Mouse (Mus musculus): Measurements from ENCODE around the gene Zdhhc15. TPM values are rescaled to one million over a fixed set of nuclear protein-coding genes. Genes with fewer than 3 reads are reported as not detected.

The Zdhhc15 gene
- not detected in 2 replicates for total RNA-seq (2012; rRNA removed)
- polyA plus RNA-seq (2012; ENCODE audit: insufficient read depth in 1 of 2, insufficient read length in 2 of 2, low read depth in 1 of 2, low replicate concordance in 2 of 2, missing spikeins in 1 of 2), result not detected

GRCm38 (mm10) chrX:104670757-104671549, at the start of gene Zdhhc15:
Gene Zdhhc15, minus strand, starts transcription at chrX:104671064.
- no peak within 1 kb of the TSS for H3K27ac ChIP-seq (ENCODE audit: control insufficient read depth, low read depth, low read length)
- no peaks in the 10 kb centered on the region for H3K4me1 ChIP-seq (ENCODE audit: control insufficient read depth in 1 of 2, insufficient read depth in 2 of 2, low read length in 2 of 2)
- no peak for DNase-seq (ENCODE audit: low read depth, low spot score)
- H3K79me2 ChIP-seq (ENCODE audit: control insufficient read depth, insufficient read depth, low read length, poor library complexity), result no peaks in the 10 kb centered on the region
- H3K4me3 ChIP-seq (ENCODE audit: control insufficient read depth in 1 of 2, insufficient read depth in 1 of 2, low read depth in 2 of 2, low read length in 2 of 2), result no peak within 1 kb of the TSS
- no peaks in the 10 kb centered on the region for H3K9me3 ChIP-seq (replicated peaks; ENCODE audit: insufficient read depth, low read length)
- H3K9ac ChIP-seq (ENCODE audit: control insufficient read depth, low read depth, low read length, poor library complexity, severe bottlenecking), result no peak within 1 kb of the TSS
- H3K27me3 ChIP-seq (ENCODE audit: control insufficient read depth in 1 of 2, insufficient read depth in 2 of 2, low read length in 2 of 2), result no peaks in the 10 kb centered on the region
- no peaks in the 10 kb centered on the region for H3K36me3 ChIP-seq (ENCODE audit: control insufficient read depth in 1 of 2, insufficient read depth in 2 of 2, low read length in 2 of 2)
- TF ChIP-seq ZMIZ1 (IDR thresholded peaks at IDR 0.05; ENCODE audit: low read depth, low read length), result no peak
- TF ChIP-seq MYC (IDR thresholded peaks at IDR 0.05; ENCODE audit: low read depth, low read length), result no peak
- TF ChIP-seq MAFK (IDR thresholded peaks at IDR 0.05; ENCODE audit: borderline replicate concordance, low read depth, low read length), result no peak
- no peak for TF ChIP-seq USF1 (IDR thresholded peaks at IDR 0.05; ENCODE audit: low read depth, low read length)
- no peak for TF ChIP-seq MYB (IDR thresholded peaks at IDR 0.05; ENCODE audit: low read depth, low read length)
- no peak for TF ChIP-seq TBP (IDR thresholded peaks at IDR 0.05; ENCODE audit: low read depth, low read length)
- no peak for TF ChIP-seq ZC3H11A (IDR thresholded peaks at IDR 0.05; ENCODE audit: low read depth, low read length)
- TF ChIP-seq CHD1 (IDR thresholded peaks at IDR 0.05; ENCODE audit: low read depth, low read length), result no peak
- no peak for TF ChIP-seq SMC3 (IDR thresholded peaks at IDR 0.05; ENCODE audit: low read depth, low read length)
- no peak for TF ChIP-seq MAX (IDR thresholded peaks at IDR 0.05; ENCODE audit: low read length)
- no peak for TF ChIP-seq GABPA (IDR thresholded peaks at IDR 0.05; ENCODE audit: low read depth, low read length)

DNA sequence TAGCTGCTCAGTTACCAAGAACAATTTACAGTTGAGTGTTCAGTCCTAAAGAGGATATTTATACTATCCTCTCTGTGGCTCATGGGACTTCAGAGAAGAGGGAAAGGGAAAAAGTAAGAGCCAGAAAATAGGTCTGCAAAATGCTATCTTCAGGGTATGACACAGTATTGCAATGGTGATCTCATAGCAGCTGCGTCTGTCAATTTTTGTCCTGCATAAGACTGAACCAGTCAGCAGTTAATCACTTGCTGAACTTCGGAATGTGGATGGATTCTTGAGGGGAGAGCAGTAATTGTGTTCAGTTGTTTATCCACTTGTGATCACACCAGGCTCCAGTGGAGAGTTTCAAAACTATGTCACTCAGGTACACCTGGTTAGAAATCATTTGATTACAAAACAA, 37.1 kb upstream of the Zdhhc15 start:
- no peak for DNase-seq (ENCODE audit: low read depth, low spot score)
- no peaks in the 10 kb centered on the region for H3K36me3 ChIP-seq (ENCODE audit: control insufficient read depth in 1 of 2, insufficient read depth in 2 of 2, low read length in 2 of 2)
- no peaks in the 10 kb centered on the region for H3K27me3 ChIP-seq (ENCODE audit: control insufficient read depth in 1 of 2, insufficient read depth in 2 of 2, low read length in 2 of 2)
- H3K27ac ChIP-seq (ENCODE audit: control insufficient read depth, low read depth, low read length), result no peak overlapping the region
- TF ChIP-seq USF2 (IDR thresholded peaks at IDR 0.05; ENCODE audit: borderline replicate concordance in 1 of 2, insufficient read depth in 1 of 2, low read depth in 1 of 2, low read length in 2 of 2) (no peak), TBP (IDR thresholded peaks at IDR 0.05; ENCODE audit: low read depth, low read length) (no peak), TAL1 (IDR thresholded peaks at IDR 0.05; ENCODE audit: low read length) (no peak), MEF2A (IDR thresholded peaks at IDR 0.05; ENCODE audit: extremely low read depth, insufficient replicate concordance, low read depth, low read length, poor library complexity, severe bottlenecking) (no peak), EP300 (IDR thresholded peaks at IDR 0.05; ENCODE audit: low read depth in 1 of 2, low read length in 2 of 2) (no peak), ELF1 (IDR thresholded peaks at IDR 0.05; ENCODE audit: low read depth, low read length) (no peak)
- no peak overlapping the region for H3K9ac ChIP-seq (ENCODE audit: control insufficient read depth, low read depth, low read length, poor library complexity, severe bottlenecking)
- no peak overlapping the region for H3K4me3 ChIP-seq (ENCODE audit: control insufficient read depth in 1 of 2, insufficient read depth in 1 of 2, low read depth in 2 of 2, low read length in 2 of 2)
- no peaks in the 10 kb centered on the region for H3K4me1 ChIP-seq (ENCODE audit: control insufficient read depth in 1 of 2, insufficient read depth in 2 of 2, low read length in 2 of 2)
- no peaks in the 10 kb centered on the region for H3K9me3 ChIP-seq (replicated peaks; ENCODE audit: insufficient read depth, low read length)
- no peaks in the 10 kb centered on the region for H3K79me2 ChIP-seq (ENCODE audit: control insufficient read depth, insufficient read depth, low read length, poor library complexity)
